Mouse (Mus musculus) hindbrain, embryonic 13.5 days (tissue): ENCODE measurements at regions not wholly inside any gene's neighbourhood (a gene's known extent, or its start where the extent isn't known, plus 50 kb on each side); places are given as distances from the start of the nearest gene placed in this dataset.

Experiments
- ATAC-seq: fragments of 200-750 bp; cut with Nextera tagmentation; 2 replicates; pipeline ENCODE4 v1.8.0; 2017; ENCODE audit warnings: moderate TSS enrichment; ENCODE audit not compliant: low FRiP score
- H3K27ac ChIP-seq: fragments of 300-500 bp; sonication (generic); 2 replicates; pipeline ENCODE4 v1.5.1; 2015; ENCODE audit warnings: inconsistent platforms, mild to moderate bottlenecking, moderate library complexity
- H3K27me3 ChIP-seq: fragments of 300-500 bp; sonication (generic); 2 replicates; pipeline ENCODE4 v1.6.1; 2015; ENCODE audit warnings: mild to moderate bottlenecking, inconsistent platforms
- H3K36me3 ChIP-seq: fragments of 300-500 bp; sonication (generic); 2 replicates; pipeline ENCODE4 v1.6.1; 2015; ENCODE audit warnings: mild to moderate bottlenecking, inconsistent platforms
- H3K4me1 ChIP-seq: fragments of 300-500 bp; sonication (generic); replicated peaks from 2 replicates; pipeline ENCODE4 v1.6.1; 2015; ENCODE audit warnings: inconsistent platforms
- H3K4me2 ChIP-seq: fragments of 300-500 bp; sonication (generic); 2 replicates; pipeline ENCODE4 v1.6.1; 2015; ENCODE audit warnings: inconsistent platforms, mild to moderate bottlenecking, moderate library complexity
- H3K4me3 ChIP-seq: fragments of 300-500 bp; sonication (generic); 2 replicates; pipeline ENCODE4 v1.5.1; 2015; ENCODE audit warnings: mild to moderate bottlenecking, inconsistent platforms
- H3K9ac ChIP-seq: fragments of 300-500 bp; sonication (generic); 2 replicates; pipeline ENCODE4 v1.6.1; 2015; ENCODE audit warnings: mild to moderate bottlenecking, inconsistent platforms
- H3K9me3 ChIP-seq: fragments of 300-500 bp; sonication (generic); 2 replicates; pipeline ENCODE4 v1.6.1; 2016; ENCODE audit warnings: inconsistent platforms
- WGBS: fragments of 180-500 bp; shearing (Covaris S2); methylation state at CpG from one replicate; pipeline ENCODE4 v1.1.7; 2015; 5-methylcytosine and 5-hydroxymethylcytosine counted together

GRCm38 (mm10) chr8:28267277-28267676 is 819.8 kb downstream of the Poteg start:
- no peaks in the 10 kb centered on the region for H3K9me3 ChIP-seq
- no peaks in the 10 kb centered on the region for H3K36me3 ChIP-seq
- H3K27me3 ChIP-seq: no peaks in the 10 kb centered on the region
- no peak overlapping the region for H3K4me2 ChIP-seq
- H3K4me3 ChIP-seq: no peak overlapping the region
- H3K9ac ChIP-seq: no peak overlapping the region
- WGBS: 81% methylated on average over 5 of the region's 5 CpGs
- ATAC-seq: no peak
- H3K27ac ChIP-seq: no peak overlapping the region
- no peaks in the 10 kb centered on the region for H3K4me1 ChIP-seq

DNA sequence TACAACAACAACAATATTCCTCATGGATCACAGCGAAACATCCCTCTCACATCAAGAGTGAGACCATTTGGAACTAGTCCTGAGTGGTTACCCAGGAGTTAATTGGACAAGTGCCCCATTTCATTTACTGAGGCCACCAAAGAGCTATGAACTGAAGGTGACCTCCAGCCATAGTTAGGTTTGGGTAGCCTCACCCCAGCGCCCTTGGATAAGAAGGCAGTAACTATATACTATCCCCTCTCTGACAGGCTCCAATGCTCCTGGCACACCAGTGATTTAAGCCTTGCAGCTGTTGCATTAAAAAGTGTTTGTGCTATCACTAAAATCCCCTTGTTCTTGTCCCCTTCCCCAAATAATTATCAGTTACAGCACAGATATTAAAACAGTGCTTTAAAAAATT is 836.8 kb downstream of the Poteg start:
- Histone ChIP-seq H3K4me2 (no peak overlapping the region), H3K4me3 (no peak overlapping the region), H3K9ac (no peak overlapping the region), H3K4me1 (no peaks in the 10 kb centered on the region), H3K9me3 (no peaks in the 10 kb centered on the region), H3K36me3 (no peaks in the 10 kb centered on the region), H3K27ac (no peak overlapping the region), H3K27me3 (no peaks in the 10 kb centered on the region)
- 77% methylated on average over 2 of the region's 2 CpGs for WGBS
- no peak for ATAC-seq

GRCm38 (mm10) chr8:28298896-28299793 is 851.7 kb downstream of the Poteg start:
- Histone ChIP-seq H3K4me1 (peaks cover 11% of the 10 kb centered on the region), H3K27ac (peak overlapping the region; percentile 31; the same call in 1 of the 2 replicates), H3K27me3 (no peaks in the 10 kb centered on the region), H3K4me2 (no peak overlapping the region), H3K9ac (no peak overlapping the region), H3K4me3 (no peak overlapping the region), H3K36me3 (no peaks in the 10 kb centered on the region), H3K9me3 (no peaks in the 10 kb centered on the region)
- no peak; the same call in 1 of the 2 replicates for ATAC-seq
- 60% methylated on average over 5 of the region's 5 CpGs for WGBS

GRCm38 (mm10) chr8:28317081-28317480 is 869.6 kb downstream of the Poteg start:
- no peak for ATAC-seq
- Histone ChIP-seq H3K27ac (no peak overlapping the region), H3K9me3 (no peaks in the 10 kb centered on the region; the same call in 1 of the 2 replicates)

GRCm38 (mm10) chr8:28333388-28333787 is 885.9 kb downstream of the Poteg start:
- H3K27ac ChIP-seq: no peak overlapping the region
- H3K9me3 ChIP-seq: no peaks in the 10 kb centered on the region
- H3K4me3 ChIP-seq: no peak overlapping the region
- WGBS: 83% methylated on average over 1 of the region's 1 CpGs
- no peaks in the 10 kb centered on the region for H3K27me3 ChIP-seq
- no peaks in the 10 kb centered on the region for H3K4me1 ChIP-seq
- H3K9ac ChIP-seq: no peak overlapping the region
- H3K36me3 ChIP-seq: no peaks in the 10 kb centered on the region
- H3K4me2 ChIP-seq: no peak overlapping the region
- no peak for ATAC-seq

More at GRCm38 (mm10) chr8:28317081-28317480, 869.6 kb downstream of the Poteg start:
- no peak overlapping the region for H3K4me3 ChIP-seq
- no peak overlapping the region for H3K4me2 ChIP-seq
- no peak overlapping the region for H3K9ac ChIP-seq
- WGBS: 61% methylated on average over 1 of the region's 1 CpGs
- no peaks in the 10 kb centered on the region for H3K27me3 ChIP-seq
- no peaks in the 10 kb centered on the region for H3K36me3 ChIP-seq
- H3K4me1 ChIP-seq: no peaks in the 10 kb centered on the region

GRCm38 (mm10) chr8:28337484-28337883 is 890.0 kb downstream of the Poteg start:
- Histone ChIP-seq H3K4me2 (no peak overlapping the region), H3K4me3 (no peak overlapping the region), H3K9me3 (no peaks in the 10 kb centered on the region), H3K9ac (no peak overlapping the region), H3K27ac (no peak overlapping the region), H3K4me1 (no peaks in the 10 kb centered on the region), H3K27me3 (no peaks in the 10 kb centered on the region), H3K36me3 (no peaks in the 10 kb centered on the region)
- ATAC-seq: no peak
- 84% methylated on average over 4 of the region's 4 CpGs for WGBS

DNA sequence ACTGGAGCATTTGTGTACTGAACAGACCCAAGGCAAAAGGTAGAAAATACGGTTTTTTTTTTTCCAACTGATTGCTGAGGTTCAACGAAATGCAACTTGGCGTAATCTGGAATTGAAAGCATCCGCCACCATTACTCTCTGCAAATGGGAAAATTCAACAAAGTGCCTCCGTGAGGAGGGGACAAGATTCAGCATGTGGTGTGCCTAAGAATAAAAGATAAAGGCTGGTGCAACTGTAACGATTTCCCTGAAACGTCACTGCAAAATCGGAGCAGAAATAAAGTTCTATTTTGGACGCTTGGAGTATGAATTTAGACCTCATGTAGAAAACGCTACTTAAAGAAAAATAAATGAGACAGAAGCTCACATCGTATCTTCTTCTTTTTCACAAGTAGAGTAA is 893.8 kb downstream of the Poteg start:
- Histone ChIP-seq H3K4me3 (no peak overlapping the region), H3K9me3 (no peaks in the 10 kb centered on the region), H3K27me3 (no peaks in the 10 kb centered on the region), H3K4me1 (no peaks in the 10 kb centered on the region), H3K27ac (no peak overlapping the region), H3K36me3 (no peaks in the 10 kb centered on the region), H3K4me2 (no peak overlapping the region), H3K9ac (no peak overlapping the region)
- WGBS: 92% methylated on average over 11 of the region's 11 CpGs
- ATAC-seq: no peak

GRCm38 (mm10) chr8:28366470-28366869 is 919.0 kb downstream of the Poteg start:
- no peak overlapping the region for H3K4me2 ChIP-seq
- H3K4me3 ChIP-seq: no peak overlapping the region
- no peaks in the 10 kb centered on the region for H3K9me3 ChIP-seq
- no peaks in the 10 kb centered on the region for H3K36me3 ChIP-seq
- no peak for ATAC-seq
- H3K27ac ChIP-seq: no peak overlapping the region
- no peaks in the 10 kb centered on the region for H3K4me1 ChIP-seq
- H3K9ac ChIP-seq: no peak overlapping the region
- H3K27me3 ChIP-seq: no peaks in the 10 kb centered on the region

DNA sequence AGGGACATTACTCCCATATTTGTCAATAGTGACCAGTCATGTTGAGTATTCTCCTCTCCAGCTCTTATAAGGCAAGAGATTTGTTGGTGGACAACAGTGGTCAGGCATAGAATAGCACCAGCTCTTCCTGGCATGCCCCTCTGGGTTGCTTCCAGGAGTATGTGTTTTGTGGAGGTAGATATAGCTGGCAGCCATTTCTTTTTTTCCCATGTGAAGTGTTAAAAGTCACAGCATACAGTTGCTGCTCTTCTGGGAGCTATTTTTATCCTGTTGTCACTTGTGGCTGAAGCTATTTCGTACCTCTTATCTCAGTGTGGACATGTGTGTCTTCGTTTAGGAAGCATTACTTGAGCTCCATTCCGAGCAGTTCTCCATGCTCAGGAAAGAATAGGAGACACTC is 919.9 kb downstream of the Poteg start:
- H3K36me3 ChIP-seq: no peaks in the 10 kb centered on the region
- H3K27me3 ChIP-seq: no peaks in the 10 kb centered on the region
- 82% methylated on average over 3 of the region's 3 CpGs for WGBS
- no peak overlapping the region for H3K4me3 ChIP-seq
- no peaks in the 10 kb centered on the region for H3K9me3 ChIP-seq
- no peak overlapping the region for H3K4me2 ChIP-seq
- H3K4me1 ChIP-seq: no peaks in the 10 kb centered on the region
- no peak overlapping the region for H3K27ac ChIP-seq
- no peak overlapping the region for H3K9ac ChIP-seq
- no peak for ATAC-seq

DNA sequence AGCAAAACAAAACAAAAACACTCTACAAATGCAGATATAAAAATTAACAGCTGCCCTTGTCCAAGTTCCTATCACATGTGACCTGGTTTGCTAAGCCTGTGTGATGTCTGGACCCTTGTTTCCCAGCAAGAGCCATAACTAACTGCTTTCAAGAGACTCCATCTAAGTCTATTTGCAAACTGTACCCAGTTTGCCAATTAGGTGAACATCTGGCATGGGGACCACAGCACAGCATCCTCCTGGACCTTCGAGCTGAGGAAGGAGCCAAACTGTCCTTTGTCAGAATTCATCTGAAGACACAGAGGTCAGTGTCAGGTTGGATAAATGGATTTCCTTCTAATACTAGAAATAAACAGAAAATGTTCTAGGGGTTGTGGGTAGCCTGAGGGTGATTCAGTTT is 924.3 kb downstream of the Poteg start:
- H3K36me3 ChIP-seq: no peaks in the 10 kb centered on the region
- H3K9ac ChIP-seq: no peak overlapping the region
- H3K9me3 ChIP-seq: no peaks in the 10 kb centered on the region
- H3K4me1 ChIP-seq: no peaks in the 10 kb centered on the region
- H3K4me3 ChIP-seq: no peak overlapping the region
- H3K27me3 ChIP-seq: no peaks in the 10 kb centered on the region
- 78% methylated on average over 1 of the region's 1 CpGs for WGBS
- H3K4me2 ChIP-seq: no peak overlapping the region
- no peak overlapping the region for H3K27ac ChIP-seq
- ATAC-seq: no peak

GRCm38 (mm10) chr8:28400141-28400540 is 952.7 kb downstream of the Poteg start:
- H3K27ac ChIP-seq: no peak overlapping the region
- no peaks in the 10 kb centered on the region for H3K27me3 ChIP-seq
- no peak overlapping the region for H3K9ac ChIP-seq
- no peaks in the 10 kb centered on the region for H3K9me3 ChIP-seq
- no peak overlapping the region for H3K4me2 ChIP-seq
- no peak overlapping the region for H3K4me3 ChIP-seq
- no peaks in the 10 kb centered on the region for H3K4me1 ChIP-seq
- H3K36me3 ChIP-seq: no peaks in the 10 kb centered on the region
- ATAC-seq: no peak
- 86% methylated on average over 1 of the region's 1 CpGs for WGBS

DNA sequence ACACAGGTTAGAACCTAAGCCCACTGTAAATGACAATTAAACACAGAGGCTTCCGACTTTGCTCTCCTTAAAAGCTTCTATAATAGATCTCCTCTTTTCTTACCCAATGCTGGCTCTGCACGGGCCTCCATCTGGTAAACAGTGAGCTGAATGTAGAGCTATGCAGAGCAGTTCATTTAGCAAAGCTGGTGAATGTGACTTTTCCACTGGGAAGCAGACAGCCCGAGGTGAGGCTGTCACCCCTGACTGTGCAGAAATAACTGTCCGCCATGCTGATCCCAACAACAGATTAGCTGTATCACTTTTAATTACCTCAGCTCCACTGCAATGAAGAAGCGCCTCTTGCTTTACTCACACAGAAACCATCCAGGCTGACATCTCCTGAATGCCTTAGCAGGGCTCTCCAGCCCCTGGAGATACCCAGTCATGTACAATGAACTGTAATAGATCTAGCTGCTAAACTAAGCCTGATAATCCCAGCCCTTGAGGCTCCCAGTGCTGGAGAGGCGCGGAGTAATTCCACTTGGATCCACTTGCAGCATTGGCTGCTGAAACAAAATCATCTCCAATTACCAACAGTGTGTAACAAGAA is 980.2 kb downstream of the Poteg start:
- ATAC-seq: peak; percentile 79
- Histone ChIP-seq H3K4me1 (peaks cover 6% of the 10 kb centered on the region; the same call in 1 of the 2 replicates), H3K27ac (peak overlapping the region; percentile 60; the same call in 1 of the 2 replicates), H3K4me2 (no peak overlapping the region), H3K27me3 (no peaks in the 10 kb centered on the region), H3K36me3 (no peaks in the 10 kb centered on the region), H3K4me3 (no peak overlapping the region), H3K9me3 (no peaks in the 10 kb centered on the region), H3K9ac (no peak overlapping the region)
- 48% methylated on average over 7 of the region's 7 CpGs for WGBS

- WGBS: 84% methylated on average over 2 of the region's 2 CpGs
- H3K4me3 ChIP-seq: no peak overlapping the region
- ATAC-seq: no peak
- H3K9ac ChIP-seq: no peak overlapping the region
- no peak overlapping the region for H3K4me2 ChIP-seq
- H3K36me3 ChIP-seq: no peaks in the 10 kb centered on the region
- no peaks in the 10 kb centered on the region for H3K27me3 ChIP-seq
- H3K4me1 ChIP-seq: no peaks in the 10 kb centered on the region
- no peaks in the 10 kb centered on the region for H3K9me3 ChIP-seq
- H3K27ac ChIP-seq: no peak overlapping the region
Measured at GRCm38 (mm10) chr8:28473190-28473589, 1025.7 kb downstream of the Poteg start.
